Mouse (Mus musculus) CH12.LX (cell line): ENCODE measurements around the gene Rap1a. TPM values are rescaled to one million over a fixed set of nuclear protein-coding genes. Genes with fewer than 3 reads are reported as not detected.
A peak's percentile ranks its signal among the peaks of the same experiment; 100 is the strongest.

Experiments used
- DNase-seq: peaks from one replicate; pipeline ENCODE4 v3.0.0-alpha.2; 2013; ENCODE audit errors: extremely low read depth
- H3K27ac ChIP-seq: 2 replicates; pipeline ENCODE4 v1.5.1; 2012; ENCODE audit warnings: low read depth, mild to moderate bottlenecking, control low read depth, moderate library complexity; ENCODE audit not compliant: insufficient read depth
- H3K27me3 ChIP-seq: replicated peaks from 2 replicates; pipeline ENCODE3; 2012; ENCODE audit warnings: inconsistent platforms
- H3K36me3 ChIP-seq, 2 experiments: replicated peaks in 1 of 2; 2 replicates each; pipeline versions ENCODE3 to v1.6.1; 2012; ENCODE audit warnings: inconsistent platforms in 1 of 2, low read length in 1 of 2, mild to moderate bottlenecking in 1 of 2, mixed read lengths in 1 of 2, moderate library complexity in 1 of 2; ENCODE audit not compliant: control insufficient read depth in 1 of 2, insufficient read depth in 1 of 2
- H3K4me1 ChIP-seq, 2 experiments: 2 replicates each; pipeline ENCODE4 v1.6.1; 2012; ENCODE audit warnings: inconsistent platforms in 1 of 2, moderate library complexity in 1 of 2; ENCODE audit not compliant: insufficient read depth in 2 of 2, control insufficient read depth in 1 of 2
- H3K4me2 ChIP-seq: 2 replicates; pipeline ENCODE4 v1.6.1; 2012; ENCODE audit warnings: low read depth, mild to moderate bottlenecking, control low read depth; ENCODE audit not compliant: poor library complexity, insufficient read depth, severe bottlenecking
- H3K4me3 ChIP-seq, 3 experiments: fragments of 150-350 bp in 1 of 3; sonication (generic) in 1 of 3; replicated peaks in 1 of 3; 2 replicates each; pipeline versions ENCODE3 to v1.5.1; 2011 to 2012; ENCODE audit warnings: low read depth in 2 of 3, low read length in 2 of 3, mild to moderate bottlenecking in 2 of 3, moderate library complexity in 2 of 3, control low read depth in 1 of 3, improper control_type of control experiment in 1 of 3, inconsistent platforms in 1 of 3, mixed read lengths in 1 of 3; ENCODE audit not compliant: poor library complexity in 1 of 3
- H3K79me2 ChIP-seq: replicated peaks from 2 replicates; pipeline ENCODE4 v1.6.1; 2012; ENCODE audit warnings: mild to moderate bottlenecking, moderate library complexity; ENCODE audit not compliant: control insufficient read depth, poor library complexity, insufficient read depth, severe bottlenecking; ENCODE audit errors: extremely low read depth
- H3K9ac ChIP-seq: 2 replicates; pipeline ENCODE4 v1.6.1; 2012; ENCODE audit warnings: low read depth, mild to moderate bottlenecking, control low read depth, moderate library complexity; ENCODE audit not compliant: insufficient read depth
- H3K9me3 ChIP-seq: replicated peaks from 2 replicates; pipeline ENCODE3; 2012; ENCODE audit warnings: low read length, inconsistent platforms, mixed read lengths
- BHLHE40 ChIP-seq: IDR thresholded peaks from 2 replicates; pipeline ENCODE4 v1.6.1; 2011; ENCODE audit warnings: mild to moderate bottlenecking, low read depth, low read length, improper control_type of control experiment
- CHD1 ChIP-seq: IDR thresholded peaks from 2 replicates; pipeline ENCODE4 v1.6.1; 2012; ENCODE audit warnings: low read depth, low read length, improper control_type of control experiment, inconsistent platforms
- EP300 ChIP-seq: IDR thresholded peaks from 2 replicates; pipeline ENCODE4 v1.6.1; 2011; ENCODE audit warnings: low read length, improper control_type of control experiment
- GABPA ChIP-seq: IDR thresholded peaks from 2 replicates; pipeline ENCODE4 v1.6.1; 2012; ENCODE audit warnings: low read depth, low read length, improper control_type of control experiment, inconsistent platforms; ENCODE audit not compliant: insufficient replicate concordance
- IRF4 ChIP-seq: IDR thresholded peaks from 2 replicates; pipeline ENCODE4 v1.6.1; 2014; ENCODE audit warnings: low read depth, mild to moderate bottlenecking, inconsistent platforms, low read length, improper control_type of control experiment
- JUN ChIP-seq: IDR thresholded peaks from 2 replicates; pipeline ENCODE4 v1.6.1; 2011; ENCODE audit warnings: low read depth, mild to moderate bottlenecking, low read length, improper control_type of control experiment, moderate library complexity; ENCODE audit not compliant: insufficient read depth
- KAT2A ChIP-seq: IDR thresholded peaks from 2 replicates; pipeline ENCODE4 v1.6.1; 2012; ENCODE audit warnings: low read length, improper control_type of control experiment, inconsistent platforms; ENCODE audit not compliant: insufficient replicate concordance
- MAFK ChIP-seq: IDR thresholded peaks from 2 replicates; pipeline ENCODE4 v1.6.1; 2011; ENCODE audit warnings: low read length, improper control_type of control experiment; ENCODE audit not compliant: insufficient replicate concordance
- MXI1 ChIP-seq: IDR thresholded peaks from 2 replicates; pipeline ENCODE4 v1.6.1; 2011; ENCODE audit warnings: mild to moderate bottlenecking, low read depth, low read length, improper control_type of control experiment
- MYC ChIP-seq: IDR thresholded peaks from 2 replicates; pipeline ENCODE4 v1.6.1; 2011; ENCODE audit warnings: low read depth, mild to moderate bottlenecking, improper control_type of control experiment, low read length
- NELFE ChIP-seq: IDR thresholded peaks from 2 replicates; pipeline ENCODE4 v1.6.1; 2011; ENCODE audit warnings: low read depth, low read length, improper control_type of control experiment
- RAD21 ChIP-seq: IDR thresholded peaks from 2 replicates; pipeline ENCODE4 v1.6.1; 2011; ENCODE audit warnings: low read depth, mild to moderate bottlenecking, low read length, improper control_type of control experiment, moderate library complexity
- RCOR1 ChIP-seq: conservative IDR thresholded peaks from 2 replicates; pipeline ENCODE4 v1.6.1; 2012; ENCODE audit warnings: low read depth, mild to moderate bottlenecking, inconsistent platforms, low read length, improper control_type of control experiment
- SMC3 ChIP-seq: IDR thresholded peaks from 2 replicates; pipeline ENCODE4 v1.6.1; 2011; ENCODE audit warnings: low read depth, low read length, improper control_type of control experiment
- USF1 ChIP-seq: IDR thresholded peaks from 2 replicates; pipeline ENCODE4 v1.6.1; 2014; ENCODE audit warnings: low read depth, mild to moderate bottlenecking, inconsistent platforms, low read length, improper control_type of control experiment
- USF2 ChIP-seq: conservative IDR thresholded peaks from 2 replicates; pipeline ENCODE4 v1.6.1; 2011; ENCODE audit warnings: low read depth, low read length, improper control_type of control experiment
- ZKSCAN1 ChIP-seq: IDR thresholded peaks from 2 replicates; pipeline ENCODE4 v1.6.1; 2012; ENCODE audit warnings: low read depth, inconsistent platforms, low read length, improper control_type of control experiment, borderline replicate concordance
- ZMIZ1 ChIP-seq: IDR thresholded peaks from 2 replicates; pipeline ENCODE4 v1.6.1; 2012; ENCODE audit warnings: low read depth, mild to moderate bottlenecking, inconsistent platforms, low read length, improper control_type of control experiment
- dilution Hi-C: fragments of 300-500 bp; cut with MboI; formaldehyde crosslinking; loops from 2 replicates; pipeline ENCODE4 v1.14.3; 2020; ENCODE audit warnings: low sequenced_read_pairs; ENCODE audit not compliant: extremely low pct_unique_long_range_greater_than_20kb, extremely low pct_ligation_motif_present
- in situ Hi-C: fragments of 300-500 bp; cut with MboI; formaldehyde crosslinking; loops from 3 replicates; pipeline ENCODE4 v1.14.3; 2019; ENCODE audit warnings: low sequenced_read_pairs, low pct_ligation_motif_present, low pct_unique_long_range_greater_than_20kb, mixed read lengths
- polyA plus RNA-seq: library from polyadenylated mRNA; unstranded; fragments of >175 nt; gene quantifications from 2 replicates; pipeline ENCODE4 v1.2.1, GENCODE M21; 2012; ENCODE audit warnings: low read depth; ENCODE audit not compliant: insufficient read length
- total RNA-seq, 2 experiments: library from RNA; depleted of rRNA; stranded (reverse); fragments of 300-350 nt in 1 of 2; fragments of >200 nt in 1 of 2; gene quantifications; 2 replicates each; pipeline ENCODE4 v1.2.3; 2012 to 2014

Rap1a gene
- total and polyA plus RNA-seq, 3 experiments, result 63.3 to 250 (median 209) TPM

- Histone ChIP-seq H3K4me3 (no peak overlapping the region), H3K9ac (no peak overlapping the region), H3K4me1 (peaks cover 4 to 42% of the 10 kb centered on the region in 2 experiments; a peak in 3 of 4 replicates), H3K79me2 (peaks cover 78% of the 10 kb centered on the region), H3K9me3 (peaks cover 5% of the 10 kb centered on the region), H3K4me2 (no peak overlapping the region), H3K27ac (no peak overlapping the region), H3K36me3 (peaks cover 14 to 33% of the 10 kb centered on the region in 2 experiments), H3K27me3 (no peaks in the 10 kb centered on the region)
- dilution Hi-C loops (no loop called here), in situ Hi-C loops (no loop called here)
- TF ChIP-seq RAD21, result no peak
- no peak for TF ChIP-seq CHD1
- TF ChIP-seq USF2, result no peak
- no peak for TF ChIP-seq KAT2A
- no peak for TF ChIP-seq RCOR1
- TF ChIP-seq ZMIZ1, result no peak
- no peak for TF ChIP-seq MAFK
- no peak for TF ChIP-seq JUN
- DNase-seq, result no peak
Observed at GRCm38 (mm10) chr3:105783809-105784208, 17.3 kb downstream of the Rap1a start.

- Histone ChIP-seq H3K36me3 (peaks cover 8 to 28% of the 10 kb centered on the region in 2 experiments), H3K27ac (no peak overlapping the region), H3K4me3 (no peak overlapping the region), H3K9ac (no peak overlapping the region), H3K9me3 (no peaks in the 10 kb centered on the region), H3K4me1 (peaks cover 4 to 50% of the 10 kb centered on the region in 2 experiments; a peak in 3 of 4 replicates), H3K79me2 (peaks cover 78% of the 10 kb centered on the region), H3K27me3 (no peaks in the 10 kb centered on the region), H3K4me2 (no peak overlapping the region)
- dilution Hi-C loops, result no loop called here
- DNase-seq, result no peak
- in situ Hi-C loops, result no loop called here
- TF ChIP-seq EP300, result no peak
- 0 out of 2 replicates have a peak, but pooled peaks have one; percentile 2 for TF ChIP-seq SMC3
- TF ChIP-seq KAT2A, result no peak
- TF ChIP-seq USF1, result no peak
- TF ChIP-seq ZKSCAN1, result no peak
- TF ChIP-seq BHLHE40, result peak; percentile 37; the same call in 1 of the 2 replicates
- no peak for TF ChIP-seq IRF4
- no peak for TF ChIP-seq NELFE
- no peak for TF ChIP-seq RAD21
- no peak for TF ChIP-seq MYC
- TF ChIP-seq MXI1, result no peak
- no peak for TF ChIP-seq GABPA
Observed at GRCm38 (mm10) chr3:105782406-105782805, 18.7 kb downstream of the Rap1a start.
